Mouse (Mus musculus) neural tube, postnatal 0 days (tissue): Measurements from ENCODE around the gene Thrb. TPM values are rescaled to one million over a fixed set of nuclear protein-coding genes. Genes with fewer than 3 reads are reported as not detected.

Source experiments
- polyA plus RNA-seq: library from polyadenylated mRNA; unstranded; fragments of >200 nt; fragmentation: Nextera tagmentation; extraction: Ambion mirVana; gene quantifications from 2 replicates; pipeline ENCODE4 v1.2.1, GENCODE M21; 2015

The Thrb gene
- 2.8 and 2.9 TPM in 2 replicates for polyA plus RNA-seq

DNA sequence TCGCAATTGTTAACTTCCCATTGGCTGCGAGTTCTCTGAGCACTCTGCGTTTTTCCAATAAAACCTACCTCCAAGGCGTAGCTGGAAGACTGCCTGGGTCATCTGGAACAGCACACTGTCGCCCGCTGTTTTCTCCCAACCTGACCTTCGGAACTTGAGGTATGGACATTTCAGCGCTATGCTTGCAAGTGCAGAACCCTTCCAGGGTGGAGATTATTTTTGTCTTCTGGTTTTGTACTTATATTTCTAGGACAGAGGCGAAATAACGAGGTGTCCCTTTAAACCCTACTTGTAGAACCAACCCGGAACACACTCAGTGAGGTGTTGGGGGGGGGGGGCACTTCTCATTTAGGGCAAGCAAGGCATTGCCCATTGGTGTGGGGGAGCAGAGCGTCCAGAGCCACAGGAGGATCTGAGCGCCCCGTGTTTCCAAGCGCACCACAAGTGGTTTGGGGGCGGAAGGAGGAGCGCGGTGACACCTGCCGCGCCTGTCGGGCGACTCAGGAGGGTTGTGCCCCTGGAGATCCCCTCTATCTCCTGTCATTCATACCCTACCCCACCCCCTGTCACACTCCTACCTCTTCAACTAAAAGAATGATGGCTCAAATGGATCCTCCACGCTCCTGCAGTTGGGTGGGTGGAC is at the start of gene Thrb:
TSS of gene Thrb (plus strand) at position 576 of the 643 bp plus-strand sequence.

